Mouse (Mus musculus) heart, postnatal 0 days (tissue): ENCODE measurements around the gene Atg7.

Source experiments
- CTCF ChIP-seq: IDR thresholded peaks from 2 replicates; pipeline ENCODE4 v1.5.1; 2016; ENCODE audit warnings: antibody characterized with exemption, control low read depth, low read depth
- EP300 ChIP-seq: IDR thresholded peaks from 2 replicates; pipeline ENCODE4 v1.6.1; 2016; ENCODE audit warnings: antibody characterized with exemption, low read depth

DNA sequence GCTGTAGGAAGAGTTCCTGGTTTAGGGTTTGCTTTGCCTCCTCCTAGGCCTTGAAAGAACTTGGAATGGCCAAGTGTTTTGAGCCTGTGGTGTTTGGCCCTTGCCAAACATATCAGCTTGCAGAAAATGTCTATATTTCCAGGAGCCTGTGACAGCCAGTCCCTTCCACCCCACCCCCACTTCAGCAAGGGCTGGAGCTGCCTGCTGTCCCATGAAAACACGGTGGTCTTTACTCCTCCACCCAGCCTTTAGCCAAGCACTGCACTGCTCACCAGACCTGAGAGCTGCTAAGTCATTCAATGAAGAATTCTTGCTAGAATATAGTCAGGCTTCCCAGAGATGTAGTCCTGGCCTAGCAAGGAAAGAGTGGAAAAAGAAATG is 166.5 kb downstream of the Atg7 start:
- TF ChIP-seq CTCF = no peak
- TF ChIP-seq EP300 = no peak
